Mouse (Mus musculus): ENCODE results near the gene Slc7a5.

- no peak for TF ChIP-seq CTCF (IDR thresholded peaks at IDR 0.05; ENCODE audit: low read depth)
- no peak for TF ChIP-seq EP300 (optimal IDR thresholded peaks at IDR 0.05)
Observed at GRCm38 (mm10) chr8:121909148-121909541, 1.7 kb upstream of the Slc7a5 start.

Measured in stomach, postnatal 0 days (tissue).